Mouse (Mus musculus): Measurements from ENCODE around the gene Ppard. TPM values are rescaled to one million over a fixed set of nuclear protein-coding genes. Genes with fewer than 3 reads are reported as not detected.

Gene Ppard
- polyA plus RNA-seq, 1 experiment from 2014 or later, result 0.66 TPM

DNA sequence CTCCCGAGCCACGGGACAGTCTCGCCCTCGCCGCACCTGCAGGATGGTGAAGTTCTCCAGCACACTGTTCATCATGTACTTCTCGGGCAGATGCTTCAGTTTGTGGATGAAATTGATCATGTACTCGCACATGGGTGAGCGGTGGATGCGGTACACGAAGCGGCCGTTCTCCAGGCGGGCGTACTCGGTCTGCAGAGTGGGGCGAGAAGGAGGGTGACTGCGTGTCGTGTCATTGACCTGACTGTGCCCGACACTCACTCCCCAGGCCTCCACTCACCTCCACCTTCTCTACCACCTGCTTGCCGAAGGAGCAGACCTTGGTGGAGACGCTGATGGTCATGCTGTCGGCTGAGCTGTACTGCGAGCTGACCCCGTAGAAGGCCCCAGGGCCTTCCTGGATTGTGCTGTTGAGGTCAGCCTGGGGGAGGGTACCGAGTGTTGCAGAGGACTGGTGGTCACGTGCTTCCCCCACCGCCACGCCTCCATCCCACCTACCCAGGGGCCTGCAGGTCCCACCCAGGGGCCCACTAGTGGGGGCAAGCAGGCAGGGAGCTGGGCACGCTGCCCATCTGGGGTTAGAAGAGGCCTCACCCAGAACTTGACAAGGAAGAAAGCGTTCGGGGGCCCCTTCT lies 100.5 kb downstream of the Ppard start:
- Histone ChIP-seq H3K9me3 (ENCODE audit: low read length) (no peaks in the 10 kb centered on the region), H3K9ac (replicated peaks) (no peak overlapping the region), H3K36me3 (replicated peaks; ENCODE audit: insufficient read depth, low read length) (peaks cover 18% of the 10 kb centered on the region), H3K27ac (ENCODE audit: low read depth) (no peak overlapping the region), H3K4me3 (ENCODE audit: low read depth, low read length) (no peak overlapping the region), H3K27me3 (ENCODE audit: insufficient read depth, low read length) (no peaks in the 10 kb centered on the region), H3K4me1 (ENCODE audit: insufficient read depth) (peaks cover 10% of the 10 kb centered on the region), H3K4me2 (ENCODE audit: low read depth, low read length) (0 out of 2 replicates have a peak overlapping the region, but pooled peaks have one; percentile 18)
- no peak for DNase-seq
- 41% methylated on average over 31 of the region's 31 CpGs for WGBS (ENCODE audit: insufficient replicate concordance)
- no peak for ATAC-seq
- TF ChIP-seq EP300 (IDR thresholded peaks at IDR 0.05; ENCODE audit: low read depth) (no peak), CTCF (IDR thresholded peaks at IDR 0.05; ENCODE audit: low read depth) (no peak)

DNA sequence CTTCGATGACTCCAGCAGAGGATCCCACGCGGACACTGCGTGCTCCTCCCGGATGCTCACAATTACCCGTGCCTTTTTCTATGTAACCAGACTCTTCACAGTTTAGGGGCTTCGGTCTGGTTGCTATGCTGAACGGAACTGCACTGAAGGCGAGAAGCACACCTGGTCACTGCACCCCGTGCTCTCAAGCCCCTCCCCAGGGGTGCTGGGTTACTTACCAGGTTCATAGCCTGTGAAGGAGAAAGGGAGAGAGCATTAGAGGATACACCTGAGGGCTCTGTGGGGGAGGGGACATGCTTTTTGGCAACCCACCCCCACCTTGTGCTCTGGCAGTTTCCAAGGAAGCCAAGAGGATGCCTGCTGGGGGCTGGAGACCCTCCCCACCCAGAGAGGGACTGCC lies 102.8 kb downstream of the Ppard start:
- Histone ChIP-seq H3K4me1 (ENCODE audit: insufficient read depth) (no peaks in the 10 kb centered on the region), H3K9ac (replicated peaks) (no peak overlapping the region), H3K27ac (ENCODE audit: low read depth) (no peak overlapping the region), H3K27me3 (ENCODE audit: insufficient read depth, low read length) (no peaks in the 10 kb centered on the region), H3K9me3 (ENCODE audit: low read length) (no peaks in the 10 kb centered on the region), H3K4me2 (ENCODE audit: low read depth, low read length) (no peak overlapping the region), H3K4me3 (ENCODE audit: low read depth, low read length) (no peak overlapping the region), H3K36me3 (replicated peaks; ENCODE audit: insufficient read depth, low read length) (peaks cover 10% of the 10 kb centered on the region)
- ATAC-seq, result no peak
- DNase-seq, result no peak
- WGBS (ENCODE audit: insufficient replicate concordance), result 77% methylated on average over 10 of the region's 10 CpGs
- TF ChIP-seq CTCF (IDR thresholded peaks at IDR 0.05; ENCODE audit: low read depth) (no peak), EP300 (IDR thresholded peaks at IDR 0.05; ENCODE audit: low read depth) (no peak)

DNA sequence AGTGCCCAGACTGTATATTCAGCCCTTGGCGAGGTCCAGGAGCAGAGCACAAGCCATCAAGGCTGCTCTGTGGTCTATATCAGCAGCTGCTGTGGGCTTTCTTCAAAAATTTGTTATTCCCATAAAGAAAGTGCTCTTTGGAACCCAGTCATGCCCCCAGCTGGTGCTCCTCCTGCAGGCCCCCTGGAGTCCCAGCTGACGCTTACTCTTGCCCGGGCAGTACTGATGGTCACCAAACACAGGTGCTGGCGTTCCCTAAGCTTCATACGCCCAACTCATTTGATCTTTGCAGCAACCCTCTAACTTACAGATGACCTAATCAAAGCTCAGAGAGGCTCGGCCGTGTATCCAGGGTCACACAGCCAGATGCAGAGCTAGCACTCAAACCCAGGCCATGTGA lies 105.0 kb downstream of the Ppard start:
- H3K9ac ChIP-seq (replicated peaks), result no peak overlapping the region
- ATAC-seq (no peak), DNase-seq (no peak)
- no peaks in the 10 kb centered on the region for H3K9me3 ChIP-seq (ENCODE audit: low read length)
- H3K27ac ChIP-seq (ENCODE audit: low read depth), result no peak overlapping the region
- H3K27me3 ChIP-seq (ENCODE audit: insufficient read depth, low read length), result no peaks in the 10 kb centered on the region
- H3K4me1 ChIP-seq (ENCODE audit: insufficient read depth), result peaks cover 11% of the 10 kb centered on the region
- 87% methylated on average over 7 of the region's 7 CpGs for WGBS (ENCODE audit: insufficient replicate concordance)
- H3K4me2 ChIP-seq (ENCODE audit: low read depth, low read length), result no peak overlapping the region
- H3K4me3 ChIP-seq (ENCODE audit: low read depth, low read length), result no peak overlapping the region
- TF ChIP-seq EP300 (IDR thresholded peaks at IDR 0.05; ENCODE audit: low read depth), result no peak
- TF ChIP-seq CTCF (IDR thresholded peaks at IDR 0.05; ENCODE audit: low read depth), result no peak
- peaks cover under 1% of the 10 kb centered on the region; the same call in 1 of the 2 replicates for H3K36me3 ChIP-seq (replicated peaks; ENCODE audit: insufficient read depth, low read length)

DNA sequence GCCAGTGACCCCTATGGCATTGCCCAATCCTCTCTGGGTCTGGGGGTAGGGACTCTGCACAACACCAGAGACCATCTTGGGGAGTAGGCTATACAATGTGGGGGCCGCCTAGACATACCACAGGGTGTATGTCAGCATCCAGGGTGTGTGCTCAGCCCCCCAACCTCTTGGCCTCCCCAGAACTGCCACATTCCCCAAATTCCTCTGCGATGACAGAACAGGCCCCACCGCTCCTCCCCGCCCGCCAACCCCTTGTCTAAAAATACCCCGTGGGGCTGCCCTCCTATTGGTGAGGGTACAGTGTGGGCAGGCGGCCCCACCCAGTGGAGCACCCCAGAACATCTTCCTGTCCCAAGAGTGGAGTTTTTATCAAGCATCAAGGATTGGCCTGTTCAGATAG lies 108.1 kb downstream of the Ppard start:
- peak; percentile 0; the same call in 1 of the 2 replicates for ATAC-seq
- WGBS (ENCODE audit: insufficient replicate concordance), result 62% methylated on average over 7 of the region's 7 CpGs
- H3K27ac ChIP-seq (ENCODE audit: low read depth), result 0 out of 2 replicates have a peak overlapping the region, but pooled peaks have one; percentile 16

DNA sequence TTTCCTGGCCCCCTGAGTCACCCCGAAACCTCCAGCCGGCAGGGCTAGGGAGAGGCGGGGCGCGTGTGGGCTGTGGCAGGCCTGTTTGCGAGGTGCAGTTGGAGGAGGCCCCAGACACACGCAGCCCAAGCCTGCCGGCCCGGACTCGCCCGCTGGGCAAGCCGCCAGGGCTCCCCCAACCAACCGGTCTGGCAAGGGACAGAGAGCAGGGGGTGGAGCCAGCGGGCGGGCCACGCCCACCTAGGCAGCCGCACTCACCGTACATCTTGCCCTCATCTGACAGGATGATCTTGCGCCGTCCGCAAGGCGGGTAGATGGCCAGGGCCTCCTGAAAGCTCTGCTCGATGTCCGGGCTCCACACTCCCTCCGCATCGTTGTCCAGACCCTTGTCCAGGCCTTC lies 108.6 kb downstream of the Ppard start:
- TF ChIP-seq CTCF (IDR thresholded peaks at IDR 0.05; ENCODE audit: low read depth) (peak; percentile 8; the same call in 1 of the 2 replicates), EP300 (IDR thresholded peaks at IDR 0.05; ENCODE audit: low read depth) (no peak)
- Histone ChIP-seq H3K4me1 (ENCODE audit: insufficient read depth) (peaks cover 11% of the 10 kb centered on the region), H3K27me3 (ENCODE audit: insufficient read depth, low read length) (0 out of 2 replicates have a peak, but pooled peaks cover 3% of the 10 kb centered on the region), H3K36me3 (replicated peaks; ENCODE audit: insufficient read depth, low read length) (no peaks in the 10 kb centered on the region), H3K9me3 (ENCODE audit: low read length) (no peaks in the 10 kb centered on the region), H3K4me3 (ENCODE audit: low read depth, low read length) (0 out of 2 replicates have a peak overlapping the region, but pooled peaks have one; percentile 1), H3K27ac (ENCODE audit: low read depth) (0 out of 2 replicates have a peak overlapping the region, but pooled peaks have one; percentile 16), H3K4me2 (ENCODE audit: low read depth, low read length) (peak overlapping the region; percentile 55), H3K9ac (replicated peaks) (peak overlapping the region; percentile 46; the same call in 1 of the 2 replicates)
- WGBS (ENCODE audit: insufficient replicate concordance), result 6% methylated on average over 26 of the region's 26 CpGs
- DNase-seq, result peak; percentile 90
- peak; percentile 87 for ATAC-seq

More for the DNA sequence above, 108.1 kb downstream of the Ppard start:
- peak overlapping the region; percentile 55 for H3K4me2 ChIP-seq (ENCODE audit: low read depth, low read length)
- H3K9me3 ChIP-seq (ENCODE audit: low read length), result no peaks in the 10 kb centered on the region
- no peak for DNase-seq
- H3K36me3 ChIP-seq (replicated peaks; ENCODE audit: insufficient read depth, low read length), result no peaks in the 10 kb centered on the region
- H3K4me3 ChIP-seq (ENCODE audit: low read depth, low read length), result no peak overlapping the region
- H3K9ac ChIP-seq (replicated peaks), result peak overlapping the region; percentile 46; the same call in 1 of the 2 replicates
- H3K27me3 ChIP-seq (ENCODE audit: insufficient read depth, low read length), result 0 out of 2 replicates have a peak, but pooled peaks cover 3% of the 10 kb centered on the region
- no peak for TF ChIP-seq CTCF (IDR thresholded peaks at IDR 0.05; ENCODE audit: low read depth)
- TF ChIP-seq EP300 (IDR thresholded peaks at IDR 0.05; ENCODE audit: low read depth), result no peak
- peaks cover 11% of the 10 kb centered on the region for H3K4me1 ChIP-seq (ENCODE audit: insufficient read depth)

DNA sequence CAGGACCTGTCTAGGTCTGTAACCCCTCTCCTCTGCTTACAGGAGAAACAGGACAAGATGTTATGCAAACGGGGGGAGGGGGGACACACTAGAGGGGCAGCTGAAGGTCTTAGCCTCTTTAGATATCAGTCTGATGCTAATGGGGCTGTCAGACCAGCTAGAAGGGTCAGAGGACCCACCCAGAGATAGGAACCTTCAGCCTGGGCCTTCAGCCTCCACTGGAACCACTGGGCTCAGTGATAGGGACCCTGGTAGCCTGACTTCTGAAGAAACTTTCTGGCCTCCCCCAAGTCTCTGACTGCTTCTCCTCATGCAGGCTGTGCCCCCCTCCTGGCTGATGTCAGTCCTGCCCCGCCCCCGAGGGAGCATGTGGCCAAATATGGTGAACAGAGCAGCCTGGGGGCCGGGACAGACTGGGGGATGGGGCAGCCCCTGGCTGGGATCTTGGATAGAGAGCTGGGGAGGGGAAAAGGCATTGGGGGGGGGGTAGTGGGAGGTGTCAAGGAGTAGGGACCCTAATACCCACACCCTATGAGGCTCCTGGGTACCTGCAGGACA lies 111.6 kb downstream of the Ppard start:
- Histone ChIP-seq H3K9me3 (ENCODE audit: low read length) (no peaks in the 10 kb centered on the region), H3K27me3 (ENCODE audit: insufficient read depth, low read length) (0 out of 2 replicates have a peak, but pooled peaks cover 3% of the 10 kb centered on the region), H3K9ac (replicated peaks) (no peak overlapping the region), H3K36me3 (replicated peaks; ENCODE audit: insufficient read depth, low read length) (no peaks in the 10 kb centered on the region), H3K27ac (ENCODE audit: low read depth) (no peak overlapping the region), H3K4me1 (ENCODE audit: insufficient read depth) (peaks cover 16% of the 10 kb centered on the region), H3K4me2 (ENCODE audit: low read depth, low read length) (no peak overlapping the region), H3K4me3 (ENCODE audit: low read depth, low read length) (no peak overlapping the region)
- ATAC-seq, result no peak
- WGBS (ENCODE audit: insufficient replicate concordance), result 54% methylated on average over 4 of the region's 4 CpGs
- DNase-seq, result no peak
- no peak for TF ChIP-seq EP300 (IDR thresholded peaks at IDR 0.05; ENCODE audit: low read depth)
- TF ChIP-seq CTCF (IDR thresholded peaks at IDR 0.05; ENCODE audit: low read depth), result no peak
